Mouse (Mus musculus): ENCODE measurements around the gene Trnp1.
A peak's percentile ranks its signal among the peaks of the same experiment; 100 is the strongest.
"Not testable (repeated sequence)": the region's sequence is repeated elsewhere in the genome, so short reads cannot be mapped to it uniquely, and the experiment has no call there.

Trnp1 gene

GRCm38 (mm10) chr4:133498160-133498724, at the start of gene Trnp1:
TSS of gene Trnp1 (minus strand) at chr4:133498550.
- peak; percentile 61 for DNase-seq

GRCm38 (mm10) chr4:133545272-133546231, 47.2 kb upstream of the Trnp1 start, which contains the start of gene Nudc:
TSS of gene Nudc (minus strand) at chr4:133545996.
- peak; percentile 95 for DNase-seq

GRCm38 (mm10) chr4:133536652-133537051, 38.3 kb upstream of the Trnp1 start:
- no peak for DNase-seq

DNA sequence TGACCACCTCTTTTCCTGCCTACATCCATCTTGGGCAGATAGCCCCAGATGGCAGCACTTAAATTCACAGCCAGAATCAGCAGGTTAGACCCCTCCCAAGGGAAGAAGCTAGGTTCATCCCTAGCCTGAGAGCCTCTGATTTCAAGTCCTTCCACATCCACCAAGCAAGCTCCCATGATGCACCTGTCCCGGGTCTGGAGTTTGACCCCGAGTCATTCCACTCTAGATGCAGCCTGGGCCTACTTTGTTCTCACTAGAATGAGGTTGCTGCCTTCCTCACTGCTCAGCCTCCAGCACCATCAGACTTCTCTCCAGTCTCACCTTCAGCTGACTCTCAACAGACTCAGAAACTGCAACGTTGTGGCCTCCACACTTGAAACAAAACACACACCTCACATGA, 37.7 kb upstream of the Trnp1 start:
- no peak for DNase-seq

DNA sequence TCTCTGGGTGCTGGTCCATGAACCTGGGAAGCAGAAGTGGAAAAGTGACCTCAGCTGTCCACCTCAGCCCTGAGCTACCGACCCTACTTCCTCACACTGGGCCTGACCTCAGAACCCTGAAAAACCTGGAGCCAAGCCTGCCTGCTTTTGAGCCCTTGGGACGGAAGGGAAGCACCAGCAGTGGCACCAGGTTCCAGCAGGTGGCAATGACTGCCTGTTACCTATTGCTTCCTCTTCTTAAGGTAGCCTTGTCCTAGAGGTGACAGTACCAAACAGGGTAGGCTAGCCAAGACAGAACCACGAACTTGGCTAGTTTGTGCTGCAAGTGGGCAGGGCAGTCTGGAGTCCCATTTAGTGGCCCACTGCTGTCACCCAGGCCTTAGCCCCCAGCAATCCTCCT, 34.4 kb upstream of the Trnp1 start:
- DNase-seq = no peak

GRCm38 (mm10) chr4:133527788-133528187, 29.4 kb upstream of the Trnp1 start:
- DNase-seq = no peak

GRCm38 (mm10) chr4:133521502-133521901, 23.2 kb upstream of the Trnp1 start:
- DNase-seq = no peak

DNA sequence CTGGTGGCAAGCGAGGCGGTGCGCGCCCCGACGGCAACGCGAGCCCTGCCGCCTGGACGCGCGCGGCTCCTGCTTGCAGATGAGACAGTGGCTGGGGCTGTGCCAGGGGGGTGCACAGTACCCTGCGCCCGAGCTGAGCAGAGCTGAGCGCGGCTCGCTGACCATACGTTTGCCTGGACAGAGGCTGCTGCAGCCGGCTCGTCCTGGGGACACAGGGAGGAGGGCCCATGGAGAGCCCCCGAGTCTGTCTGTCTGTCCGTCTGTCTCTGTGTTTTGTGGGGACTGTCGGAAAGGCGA, 21.0 kb upstream of the Trnp1 start:
- DNase-seq = no peak

GRCm38 (mm10) chr4:133518601-133519368, 20.4 kb upstream of the Trnp1 start, which contains the start of gene Kdf1:
TSS of gene Kdf1 (plus strand) at chr4:133518963.
- DNase-seq = peak; percentile 12

DNA sequence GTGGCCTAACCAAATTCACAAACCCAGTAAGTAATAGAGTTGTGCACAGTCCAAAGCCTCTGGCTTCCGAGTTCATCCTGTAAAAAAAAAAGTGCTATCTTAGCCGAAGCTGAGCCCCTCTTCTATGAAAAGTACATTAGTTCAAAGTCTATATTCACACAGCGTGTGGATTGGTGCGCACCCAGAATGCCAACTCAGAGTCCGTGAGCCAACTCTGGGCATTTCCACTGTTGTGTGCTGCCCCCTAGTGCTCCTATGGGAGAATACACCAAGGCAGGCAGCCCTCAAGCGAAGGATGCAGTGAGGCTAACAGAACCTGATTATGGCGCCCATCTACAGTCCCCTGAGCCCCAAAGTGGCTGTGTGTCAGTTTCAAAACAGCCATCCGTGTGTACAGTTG, 14.6 kb upstream of the Trnp1 start:
- peak; percentile 84 for DNase-seq

- DNase-seq = not testable (repeated sequence)
Observed at GRCm38 (mm10) chr4:133512511-133512910, 14.2 kb upstream of the Trnp1 start.

DNA sequence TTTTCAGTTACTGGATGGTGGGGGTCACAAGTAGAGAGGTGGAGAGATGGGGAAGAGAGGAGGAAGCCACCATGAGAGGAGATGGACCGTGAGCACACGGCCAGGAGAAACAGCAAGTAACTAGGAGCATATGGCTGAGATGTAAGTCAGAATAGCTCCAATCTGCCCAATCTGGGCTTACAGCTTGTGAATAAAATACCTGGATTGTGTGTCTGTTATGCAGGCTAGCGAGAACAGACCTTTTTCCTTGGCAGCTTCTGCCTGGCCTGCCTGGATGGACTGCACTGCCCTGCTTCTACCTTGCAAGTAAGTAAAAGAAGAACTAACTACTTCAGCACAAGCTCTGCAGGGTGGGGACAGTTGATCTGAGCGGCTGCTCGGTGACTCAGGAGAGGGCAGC, 12.7 kb upstream of the Trnp1 start:
- DNase-seq = no peak

DNA sequence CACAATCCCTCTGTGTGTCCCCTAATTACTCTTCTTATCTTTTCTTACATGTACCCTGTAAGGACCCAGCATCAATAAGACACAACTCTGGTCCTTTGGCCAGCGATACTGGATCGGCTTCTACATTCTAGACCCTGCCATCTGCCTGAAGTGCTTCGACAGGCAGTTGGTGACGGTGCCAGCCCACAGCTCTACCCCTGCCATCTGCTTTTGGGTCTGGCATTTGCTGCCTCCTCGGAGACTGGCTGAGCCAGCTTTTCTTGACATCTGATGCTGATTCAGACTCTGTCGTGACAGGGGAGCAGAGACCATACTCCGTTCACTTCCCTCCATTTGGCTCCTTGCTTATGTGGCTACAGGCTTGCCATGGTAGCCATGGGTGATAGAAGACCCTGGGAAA, 10.6 kb upstream of the Trnp1 start:
- DNase-seq = no peak

DNA sequence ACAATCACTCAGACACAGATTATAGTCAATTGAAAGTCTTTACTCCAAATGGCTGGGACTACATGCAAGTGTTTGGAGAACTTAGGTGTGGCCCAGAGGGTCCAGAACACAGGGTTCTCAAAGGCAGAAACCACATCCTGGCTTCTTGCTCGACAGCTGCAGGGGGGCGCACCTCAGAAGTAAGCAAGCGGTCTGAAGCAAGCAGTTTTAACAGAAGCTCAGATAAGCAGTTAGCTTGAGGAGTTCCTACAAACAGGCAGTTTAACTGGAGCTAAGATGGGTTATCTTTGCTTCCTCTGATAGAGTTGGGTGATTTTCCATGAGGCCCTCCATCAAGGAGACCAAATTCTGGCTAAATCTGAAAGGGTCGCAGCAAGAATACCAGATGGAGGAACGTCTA, 8.2 kb upstream of the Trnp1 start:
- peak; percentile 79 for DNase-seq

GRCm38 (mm10) chr4:133504755-133505485, 6.6 kb upstream of the Trnp1 start:
- no peak for DNase-seq

DNA sequence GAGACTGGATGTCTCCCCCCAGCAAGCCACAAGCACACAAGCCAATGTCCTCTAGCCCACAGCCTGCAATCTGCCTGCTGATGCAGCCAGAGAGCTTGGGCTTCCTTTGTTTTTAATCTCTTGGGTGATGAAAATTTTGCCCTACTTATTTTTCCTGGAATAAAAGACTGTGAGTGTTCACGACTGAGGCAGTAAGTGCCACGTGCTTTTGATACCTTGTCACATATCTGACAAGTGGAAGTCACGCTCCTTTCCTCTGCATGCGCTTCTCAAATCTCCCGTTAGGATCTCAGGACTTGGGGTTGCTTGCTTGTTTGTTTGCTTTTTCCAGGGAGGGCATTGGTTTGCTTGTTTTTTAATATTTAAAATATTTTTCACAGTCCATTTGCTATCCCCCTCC, 6.0 kb upstream of the Trnp1 start:
- no peak for DNase-seq

- no peak for DNase-seq
Observed at GRCm38 (mm10) chr4:133501514-133501913, 3.2 kb upstream of the Trnp1 start.

DNA sequence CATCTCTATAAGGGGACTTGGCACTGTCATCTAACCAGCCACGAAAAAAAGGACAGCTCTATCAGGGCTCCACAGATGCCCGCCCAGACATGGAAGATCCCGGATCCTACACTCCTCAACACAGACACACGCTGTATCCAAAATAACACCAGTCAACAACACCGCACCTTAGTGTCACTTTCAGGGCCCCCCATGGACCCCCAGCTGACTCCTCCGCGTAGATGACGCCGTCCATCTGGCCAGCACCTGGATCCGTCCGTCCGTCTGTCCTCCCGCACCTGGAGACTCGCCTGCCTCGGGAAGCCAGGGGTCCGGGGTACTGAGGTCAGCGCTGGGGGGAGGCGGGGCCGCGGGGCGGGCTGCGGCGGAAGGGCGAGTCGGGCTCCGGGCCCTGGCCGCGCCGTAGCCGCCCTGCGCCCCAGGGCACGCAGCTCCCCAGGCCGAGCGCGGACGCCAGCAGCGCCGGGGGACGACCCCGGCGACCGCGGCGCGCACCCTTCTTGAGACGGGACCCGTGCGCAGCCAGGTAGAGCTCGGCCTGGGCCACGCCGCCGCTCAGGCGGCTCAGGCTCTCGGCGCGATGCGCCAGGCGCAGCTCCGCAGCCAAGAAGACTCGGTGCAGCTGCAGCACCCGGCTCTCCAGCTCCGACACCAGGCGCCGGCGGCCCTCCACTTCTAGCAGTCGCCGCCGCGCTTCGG, 740 bp downstream of the Trnp1 start:
- DNase-seq = peak; percentile 37

- no peak for DNase-seq
Observed at GRCm38 (mm10) chr4:133496738-133497445, 1.5 kb downstream of the Trnp1 start.

DNA sequence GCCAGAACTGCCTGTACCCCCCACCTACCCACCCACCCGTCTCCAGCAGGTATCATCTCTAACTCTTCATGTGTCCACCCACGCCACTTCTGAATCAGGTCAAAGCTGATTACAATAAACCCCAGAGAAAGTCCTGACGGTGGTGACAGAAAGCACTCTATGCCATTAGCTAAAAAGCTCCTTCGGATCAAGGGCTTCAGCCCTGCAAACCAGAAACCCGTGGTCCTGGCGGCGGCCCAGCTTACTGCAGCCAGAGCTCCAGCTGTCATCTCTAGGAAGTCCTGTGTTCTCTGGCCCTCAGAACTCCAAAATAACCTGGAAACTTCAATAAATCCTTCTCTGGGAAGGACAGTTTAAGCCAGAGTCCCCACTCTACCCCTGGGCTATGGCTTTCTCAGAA, 2.6 kb downstream of the Trnp1 start:
- DNase-seq = no peak

DNA sequence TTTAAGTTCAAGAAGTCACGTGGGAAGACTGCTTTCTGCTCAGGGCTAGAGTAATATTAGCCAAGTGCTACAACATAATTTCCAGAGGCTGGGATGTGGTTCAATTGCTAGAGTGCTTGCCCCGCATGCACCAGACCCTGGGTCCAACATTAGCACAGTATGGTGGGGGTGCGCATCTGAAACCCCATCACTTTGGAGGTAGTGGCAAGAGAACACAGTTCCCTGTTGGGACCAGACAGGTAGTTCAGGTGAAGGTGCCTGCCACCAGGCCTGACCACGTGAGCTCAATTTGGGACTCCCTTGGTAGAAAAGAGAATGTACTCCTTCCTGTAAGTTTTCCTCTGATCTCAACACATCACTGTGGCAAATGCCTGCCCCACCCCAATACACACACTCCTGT, 3.5 kb downstream of the Trnp1 start:
- DNase-seq = no peak

GRCm38 (mm10) chr4:133494432-133494831, 3.9 kb downstream of the Trnp1 start:
- peak; percentile 89 for DNase-seq
